Mouse (Mus musculus) liver, embryonic 16.5 days (tissue): ENCODE results near the gene Mrgpra4. TPM values are rescaled to one million over a fixed set of nuclear protein-coding genes. Genes with fewer than 3 reads are reported as not detected.

Experiments
- ATAC-seq: fragments of 200-750 bp; cut with Nextera tagmentation; 2 replicates; pipeline ENCODE4 v1.8.0; 2017; ENCODE audit warnings: low read depth, mild to moderate bottlenecking, moderate number of reproducible peaks, moderate library complexity
- H3K27ac ChIP-seq: fragments of 300-500 bp; sonication (generic); 2 replicates; pipeline ENCODE4 v1.5.1; 2014; ENCODE audit warnings: mild to moderate bottlenecking, low read length
- H3K27me3 ChIP-seq: fragments of 300-500 bp; sonication (generic); 2 replicates; pipeline ENCODE4 v1.6.1; 2014; ENCODE audit warnings: low read depth, low read length, mixed read lengths; ENCODE audit not compliant: control insufficient read depth, insufficient read depth
- H3K36me3 ChIP-seq: fragments of 300-500 bp; sonication (generic); 2 replicates; pipeline ENCODE4 v1.6.1; 2014; ENCODE audit warnings: mild to moderate bottlenecking; ENCODE audit not compliant: control insufficient read depth, insufficient read depth
- H3K4me1 ChIP-seq: fragments of 300-500 bp; sonication (generic); 2 replicates; pipeline ENCODE4 v1.6.1; 2014; ENCODE audit warnings: low read depth, low read length, mixed read lengths; ENCODE audit not compliant: control insufficient read depth
- H3K4me2 ChIP-seq: fragments of 300-500 bp; sonication (generic); 2 replicates; pipeline ENCODE4 v1.6.1; 2014; ENCODE audit warnings: low read depth, low read length, mixed read lengths
- H3K4me3 ChIP-seq: fragments of 300-500 bp; sonication (generic); 2 replicates; pipeline ENCODE4 v1.5.1; 2014; ENCODE audit warnings: low read depth, mild to moderate bottlenecking, low read length
- H3K9ac ChIP-seq: fragments of 300-500 bp; sonication (generic); 2 replicates; pipeline ENCODE4 v1.6.1; 2014; ENCODE audit warnings: low read depth, low read length
- H3K9me3 ChIP-seq: fragments of 300-500 bp; sonication (generic); replicated peaks from 2 replicates; pipeline ENCODE4 v1.6.1; 2016; ENCODE audit warnings: low read length; ENCODE audit not compliant: control insufficient read depth
- WGBS: fragments of 180-500 bp; shearing (Covaris S2); extraction: QIAGEN DNeasy Blood & Tissue Kit; methylation state at CpG from one replicate; pipeline ENCODE4 v1.1.7; 2014; ENCODE audit not compliant: insufficient replicate concordance; 5-methylcytosine and 5-hydroxymethylcytosine counted together
- polyA plus RNA-seq: library from polyadenylated mRNA; unstranded; fragments of >200 nt; fragmentation: Nextera tagmentation; extraction: Ambion mirVana; gene quantifications from 2 replicates; pipeline ENCODE4 v1.2.1, GENCODE M21; 2015

The Mrgpra4 gene
- not detected in 2 replicates for polyA plus RNA-seq

DNA sequence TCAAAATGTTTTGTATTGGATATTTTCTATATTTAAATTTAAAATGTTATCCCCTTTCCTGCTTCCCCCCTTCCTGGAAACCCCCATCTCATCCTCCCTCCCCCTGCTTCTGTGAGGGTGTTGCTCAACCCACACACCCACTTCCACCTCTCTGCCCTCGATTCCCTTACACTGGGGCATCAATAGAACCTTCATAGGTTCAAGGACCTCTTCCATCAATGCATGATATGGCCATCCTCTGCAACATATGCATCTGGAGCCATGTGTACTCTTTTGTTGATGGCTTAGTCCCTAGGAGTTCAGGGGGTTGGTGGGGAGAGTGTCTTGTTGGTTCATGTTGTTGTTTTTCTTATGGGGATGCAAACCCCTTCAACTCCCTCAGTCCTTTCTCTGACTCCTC lies at the start of gene Mrgpra4:
Gene Mrgpra4, minus strand, starts transcription at position 101 of the 400 bp plus-strand sequence.
- Histone ChIP-seq H3K9ac (no peak within 1 kb of the TSS), H3K4me3 (no peak within 1 kb of the TSS), H3K9me3 (no peaks in the 10 kb centered on the region), H3K4me1 (no peaks in the 10 kb centered on the region), H3K27me3 (no peaks in the 10 kb centered on the region), H3K4me2 (no peak within 1 kb of the TSS), H3K27ac (no peak within 1 kb of the TSS), H3K36me3 (no peaks in the 10 kb centered on the region)
- 17% methylated on average over 1 of the region's 1 CpGs for WGBS
- ATAC-seq, result no peak

DNA sequence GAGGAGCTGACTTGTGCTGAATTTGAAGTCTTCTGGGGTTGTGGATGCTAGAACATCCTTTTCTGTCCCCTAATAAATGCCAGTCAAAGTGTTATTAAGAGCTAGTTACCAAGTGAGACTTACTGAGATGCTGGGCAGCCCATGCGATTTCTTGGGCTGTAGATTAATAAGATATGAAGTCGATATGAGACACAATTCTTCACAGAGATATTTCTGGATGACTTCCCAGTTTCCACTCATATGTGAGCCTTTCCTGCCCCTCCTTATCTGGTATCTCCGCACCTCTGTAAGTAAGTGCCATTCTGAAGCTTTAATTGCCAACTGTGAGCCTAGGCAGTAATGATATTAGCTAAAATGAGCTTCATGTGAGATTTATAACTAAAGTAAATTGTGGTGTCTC lies 45.6 kb upstream of the Mrgpra4 start, which contains the start of gene Mrgprx1:
Gene Mrgprx1, minus strand, starts transcription at position 101 of the 400 bp plus-strand sequence.
- Histone ChIP-seq H3K27me3 (no peaks in the 10 kb centered on the region), H3K4me1 (no peaks in the 10 kb centered on the region), H3K4me2 (no peak within 1 kb of the TSS), H3K4me3 (no peak within 1 kb of the TSS), H3K36me3 (no peaks in the 10 kb centered on the region), H3K9me3 (no peaks in the 10 kb centered on the region), H3K9ac (no peak within 1 kb of the TSS), H3K27ac (no peak within 1 kb of the TSS)
- no peak for ATAC-seq
- WGBS, result 55% methylated on average over 3 of the region's 3 CpGs

DNA sequence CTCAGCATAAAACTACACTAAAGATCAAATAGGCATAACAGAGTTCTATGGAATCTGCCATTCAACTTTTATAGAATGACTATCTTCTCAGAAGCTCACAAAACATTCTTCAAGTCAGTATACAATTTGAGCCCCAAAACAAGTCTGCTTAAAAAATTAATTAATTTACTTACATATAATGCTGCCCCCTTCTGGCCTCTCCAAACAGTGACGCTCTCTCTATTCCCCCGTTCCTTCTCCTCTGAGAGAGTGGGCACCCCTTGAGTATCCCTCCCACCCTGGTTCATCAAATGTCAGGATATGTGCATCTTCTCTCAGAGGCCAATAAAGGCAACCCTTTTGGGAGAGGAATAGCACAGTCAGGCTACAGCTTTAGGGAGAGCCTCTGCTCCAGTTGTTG lies 36.0 kb upstream of the Mrgpra4 start:
- Histone ChIP-seq H3K36me3 (no peaks in the 10 kb centered on the region), H3K4me3 (no peak overlapping the region), H3K4me2 (no peak overlapping the region), H3K9me3 (no peaks in the 10 kb centered on the region), H3K27ac (no peak overlapping the region), H3K4me1 (no peaks in the 10 kb centered on the region), H3K27me3 (no peaks in the 10 kb centered on the region), H3K9ac (no peak overlapping the region)
- WGBS, result 28% methylated on average over 2 of the region's 2 CpGs
- no peak for ATAC-seq

- H3K4me1 ChIP-seq, result no peaks in the 10 kb centered on the region
- no peak for ATAC-seq
- WGBS, result 29% methylated on average over 3 of the region's 3 CpGs
Observed at GRCm38 (mm10) chr7:47995689-47996088, 13.8 kb upstream of the Mrgpra4 start.

DNA sequence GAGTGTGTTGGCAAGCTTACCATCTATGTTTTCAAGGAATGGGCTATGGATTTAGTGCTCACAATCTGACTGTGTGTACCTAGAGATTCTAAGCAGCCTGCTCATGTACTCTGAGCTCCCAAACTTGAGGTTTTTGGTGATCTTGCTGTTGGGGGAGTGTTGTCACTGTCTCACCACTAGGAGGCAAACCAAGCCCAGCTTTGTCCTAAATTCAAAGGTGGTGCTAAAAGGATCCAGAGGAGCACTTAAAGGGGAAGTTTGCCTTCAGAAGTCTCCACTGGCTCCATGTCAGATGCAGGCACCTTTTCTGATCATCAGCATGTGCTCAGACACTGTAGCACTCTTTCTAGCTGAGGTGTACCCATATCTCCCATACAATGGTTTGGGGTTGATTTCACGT lies 4.9 kb upstream of the Mrgpra4 start:
- no peak overlapping the region for H3K27ac ChIP-seq
- WGBS, result 16% methylated on average over 1 of the region's 1 CpGs
- H3K9ac ChIP-seq, result no peak overlapping the region
- no peaks in the 10 kb centered on the region for H3K36me3 ChIP-seq
- no peak for ATAC-seq
- H3K9me3 ChIP-seq, result no peaks in the 10 kb centered on the region
- H3K27me3 ChIP-seq, result no peaks in the 10 kb centered on the region
- H3K4me3 ChIP-seq, result no peak overlapping the region
- no peak overlapping the region for H3K4me2 ChIP-seq
- H3K4me1 ChIP-seq, result no peaks in the 10 kb centered on the region

More at GRCm38 (mm10) chr7:47995689-47996088, 13.8 kb upstream of the Mrgpra4 start:
- Histone ChIP-seq H3K27me3 (no peaks in the 10 kb centered on the region), H3K4me3 (no peak overlapping the region), H3K9ac (no peak overlapping the region), H3K9me3 (no peaks in the 10 kb centered on the region), H3K36me3 (no peaks in the 10 kb centered on the region), H3K27ac (no peak overlapping the region), H3K4me2 (no peak overlapping the region)

Other genes with a start within 250 kb of the Mrgpra4 start
- not detected in 2 replicates for gene Mrgprx1, start 45.5 kb upstream of the Mrgpra4 start, polyA plus RNA-seq
- not detected in 2 replicates for gene Mrgprb5, start 186.9 kb upstream of the Mrgpra4 start, polyA plus RNA-seq
- not detected in 2 replicates for gene Mrgprb4, start 217.2 kb upstream of the Mrgpra4 start, polyA plus RNA-seq